In genomic region chr1:135132473-135132872, GRCm38 (mm10) we compare ENCODE assay signal across 8 mouse cellular contexts. TPM values are rescaled to one million over a fixed set of nuclear protein-coding genes. Genes with fewer than 3 reads are reported as not detected.
A peak's percentile ranks its signal among the peaks of the same experiment; 100 is the strongest.
DNase-seq lines count a peak whose midpoint lies in the region; ATAC-seq lines count a peak whose summit lies in the region.

Ptpn7 (plus strand) TSS chr1:135132700.

- H3K9me3 ChIP-seq in embryonic facial prominence, embryonic 10.5 days, result no peaks in the 10 kb centered on the region
- no peaks in the 10 kb centered on the region for H3K9me3 ChIP-seq in liver, embryonic 15.5 days (replicated peaks)
- H3K9me3 ChIP-seq in hindbrain, embryonic 16.5 days (ENCODE audit: control insufficient read depth, low read length), result no peaks in the 10 kb centered on the region

- peaks cover 34% of the 10 kb centered on the region for H3K27me3 ChIP-seq in embryonic facial prominence, embryonic 10.5 days (replicated peaks; ENCODE audit: low read depth, poor library complexity, severe bottlenecking)
- H3K27me3 ChIP-seq in liver, embryonic 15.5 days, result peaks cover 9% of the 10 kb centered on the region
- 0 out of 2 replicates have a peak, but pooled peaks cover 2% of the 10 kb centered on the region for H3K27me3 ChIP-seq in hindbrain, embryonic 16.5 days (replicated peaks; ENCODE audit: control insufficient read depth, insufficient read depth, low read length)

- DNase-seq in right cerebral cortex, adult 18-20 months, result peak; percentile 42
- DNase-seq in right cerebral cortex, postnatal 36 days (ENCODE audit: low spot score in 2 of 2), result no peak
- DNase-seq in adrenal gland, adult 2 months, result peak; percentile 81
- peak; percentile 50 for DNase-seq in embryonic facial prominence, embryonic 10.5 days (ENCODE audit: low spot score)
- DNase-seq in retina, postnatal 7 days (ENCODE audit: low read depth, low spot score), result peak; percentile 42

- peak; percentile 63 to 70 for ATAC-seq in hematopoietic stem cell, adult 5-6 weeks (replicated peaks in 1 of 2; ENCODE audit: insufficient read depth in 1 of 2, low FRiP score in 2 of 2, low TSS enrichment in 1 of 2, low read depth in 1 of 2, poor library complexity in 2 of 2, severe bottlenecking in 2 of 2)
- peak; percentile 68 for ATAC-seq in liver, embryonic 15.5 days (ENCODE audit: insufficient read depth)
- no peak for ATAC-seq in hindbrain, embryonic 16.5 days

- peak within 1 kb of the TSS; percentile 61 for H3K4me2 ChIP-seq in liver, embryonic 15.5 days
- H3K4me2 ChIP-seq in hindbrain, embryonic 16.5 days (ENCODE audit: low read length), result no peak within 1 kb of the TSS

- peak within 1 kb of the TSS; percentile 33 for H3K9ac ChIP-seq in liver, embryonic 15.5 days
- H3K9ac ChIP-seq in hindbrain, embryonic 16.5 days (ENCODE audit: low read depth, low read length), result no peak within 1 kb of the TSS

- no peak within 1 kb of the TSS for H3K4me3 ChIP-seq in embryonic facial prominence, embryonic 10.5 days
- H3K4me3 ChIP-seq in liver, embryonic 15.5 days (replicated peaks), result peak within 1 kb of the TSS; percentile 41
- no peak within 1 kb of the TSS for H3K4me3 ChIP-seq in hindbrain, embryonic 16.5 days (ENCODE audit: low read length)

- no peaks in the 10 kb centered on the region for H3K36me3 ChIP-seq in embryonic facial prominence, embryonic 10.5 days (replicated peaks)
- H3K36me3 ChIP-seq in liver, embryonic 15.5 days (replicated peaks), result no peaks in the 10 kb centered on the region
- H3K36me3 ChIP-seq in hindbrain, embryonic 16.5 days (ENCODE audit: control insufficient read depth, insufficient read depth, low read length), result no peaks in the 10 kb centered on the region

- 43% methylated on average over 10 of the region's 10 CpGs for WGBS in embryonic facial prominence, embryonic 10.5 days
- 4% methylated on average over 10 of the region's 10 CpGs for WGBS in liver, embryonic 15.5 days (ENCODE audit: insufficient replicate concordance)
- WGBS in hindbrain, embryonic 16.5 days, result 41% methylated on average over 10 of the region's 10 CpGs

- H3K4me1 ChIP-seq in embryonic facial prominence, embryonic 10.5 days, result peaks cover 50% of the 10 kb centered on the region
- H3K4me1 ChIP-seq in liver, embryonic 15.5 days (replicated peaks), result peaks cover 50% of the 10 kb centered on the region
- no peaks in the 10 kb centered on the region; the same call in 1 of the 2 replicates for H3K4me1 ChIP-seq in hindbrain, embryonic 16.5 days (ENCODE audit: control insufficient read depth, insufficient read depth, low read depth, low read length)

- H3K27ac ChIP-seq in embryonic facial prominence, embryonic 10.5 days (replicated peaks), result peak within 1 kb of the TSS; percentile 25
- peak within 1 kb of the TSS; percentile 75 for H3K27ac ChIP-seq in liver, embryonic 15.5 days (replicated peaks)
- H3K27ac ChIP-seq in hindbrain, embryonic 16.5 days (ENCODE audit: low read depth, low read length), result no peak within 1 kb of the TSS

RNA-seq across cellular contexts. Expression of gene Ptpn7, which starts in this region (rescaled TPM):
- 1 to 10 TPM; 1.6 to 1.8 TPM for total RNA-seq in adrenal gland, adult 2 months (2021)
- 2.6 and 2.7 TPM in 2 replicates for polyA plus RNA-seq in adrenal gland, adult 2 months (2012; rRNA removed)
- 1.3 and 2.1 TPM in 2 replicates for polyA plus RNA-seq in embryonic facial prominence, embryonic 10.5 days (2016; fragmentation: Nextera tagmentation; extraction: Ambion mirVana)
- 78.6 and 80.0 TPM in 2 replicates for total RNA-seq in hematopoietic stem cell, adult 5-6 weeks (2017)
- polyA plus RNA-seq in liver, embryonic 15.5 days (2015; fragmentation: Nextera tagmentation; extraction: Ambion mirVana), result 10.7 and 10.9 TPM in 2 replicates
- 0.24 and 0.30 TPM in 2 replicates for polyA plus RNA-seq in hindbrain, embryonic 16.5 days (2015; fragmentation: Nextera tagmentation; extraction: Ambion mirVana)

Comparison
In these comparisons a context has a peak if more than half of its experiments do, and no peak if none do; other contexts are left out.
1. RNA of gene Ptpn7 (total RNA-seq): 78.6 to 80.0 TPM in hematopoietic stem cell, adult 5-6 weeks; 1.6 to 1.8 TPM in adrenal gland, adult 2 months; every median in the first group is over 10 times any median in the second.
2. DNase-seq: peak in right cerebral cortex, adult 18-20 months (single experiment), adrenal gland, adult 2 months (single experiment), embryonic facial prominence, embryonic 10.5 days (single experiment) and retina, postnatal 7 days (single experiment); none in right cerebral cortex, postnatal 36 days (0 of 2).